Mouse (Mus musculus): ENCODE measurements around the gene Vmn2r62. TPM values are rescaled to one million over a fixed set of nuclear protein-coding genes. Genes with fewer than 3 reads are reported as not detected.

Vmn2r62 gene
- polyA plus RNA-seq (2014; fragmentation: Illumina TruSeq; extraction: RNeasy Lipid Tissue Mini Kit (QIAGEN cat#74804); ENCODE audit: low read depth, low replicate concordance), result not detected

GRCm38 (mm10) chr7:42793425-42793824 lies at the start of gene Vmn2r62:
TSS of gene Vmn2r62 (minus strand) at chr7:42793525.

GRCm38 (mm10) chr7:42726917-42727316 lies 66.4 kb downstream of the Vmn2r62 start, which contains the start of gene Gm17067:
TSS of gene Gm17067 (minus strand) at chr7:42727017.

Other genes starting within 250 kb of the Vmn2r62 start
- not detected for gene Gm21028, start 214.9 kb downstream of the Vmn2r62 start, polyA plus RNA-seq (2014; fragmentation: Illumina TruSeq; extraction: RNeasy Lipid Tissue Mini Kit (QIAGEN cat#74804); ENCODE audit: low read depth, low replicate concordance)
- gene Zfp977, start 201.0 kb downstream of the Vmn2r62 start, polyA plus RNA-seq (2014; fragmentation: Illumina TruSeq; extraction: RNeasy Lipid Tissue Mini Kit (QIAGEN cat#74804); ENCODE audit: low read depth, low replicate concordance), result 4.5 TPM
- gene Zfp976, start 150.9 kb downstream of the Vmn2r62 start, polyA plus RNA-seq (2014; fragmentation: Illumina TruSeq; extraction: RNeasy Lipid Tissue Mini Kit (QIAGEN cat#74804); ENCODE audit: low read depth, low replicate concordance), result 12.4 TPM
- gene Zfp975, start 100.8 kb downstream of the Vmn2r62 start, polyA plus RNA-seq (2014; fragmentation: Illumina TruSeq; extraction: RNeasy Lipid Tissue Mini Kit (QIAGEN cat#74804); ENCODE audit: low read depth, low replicate concordance), result 15.2 TPM
- not detected for gene Gm17067, start 66.5 kb downstream of the Vmn2r62 start, polyA plus RNA-seq (2014; fragmentation: Illumina TruSeq; extraction: RNeasy Lipid Tissue Mini Kit (QIAGEN cat#74804); ENCODE audit: low read depth, low replicate concordance)
- gene Gm2381, start 73.7 kb upstream of the Vmn2r62 start, polyA plus RNA-seq (2014; fragmentation: Illumina TruSeq; extraction: RNeasy Lipid Tissue Mini Kit (QIAGEN cat#74804); ENCODE audit: low read depth, low replicate concordance), result not detected
- not detected for gene Vmn2r63, start 140.3 kb upstream of the Vmn2r62 start, polyA plus RNA-seq (2014; fragmentation: Illumina TruSeq; extraction: RNeasy Lipid Tissue Mini Kit (QIAGEN cat#74804); ENCODE audit: low read depth, low replicate concordance)
- not detected for gene Gm9268, start 225.2 kb upstream of the Vmn2r62 start, polyA plus RNA-seq (2014; fragmentation: Illumina TruSeq; extraction: RNeasy Lipid Tissue Mini Kit (QIAGEN cat#74804); ENCODE audit: low read depth, low replicate concordance)